Mouse (Mus musculus) layer of hippocampus, adult 8-10 months (tissue): ENCODE data around the gene Gm43951. TPM values are rescaled to one million over a fixed set of nuclear protein-coding genes. Genes with fewer than 3 reads are reported as not detected.
"Not testable (repeated sequence)": the region's sequence is repeated elsewhere in the genome, so short reads cannot be mapped to it uniquely, and the experiment has no call there.

Source experiments
- DNase-seq, 2 experiments: peaks; one replicate each; pipeline ENCODE4 v3.0.0; 2022; ENCODE audit warnings: low spot score in 2 of 2
- total RNA-seq, 4 experiments: library from RNA; stranded (reverse); gene quantifications; 2 replicates each; pipeline ENCODE4 v1.2.4; 2022

Gene Gm43951
- total RNA-seq, 4 experiments from 2014 or later: 11.2 to 13.3 (median 12.2) TPM

GRCm38 (mm10) chr11:72205256-72205655, 1.4 kb downstream of the Gm43951 start:
- DNase-seq: no peak

GRCm38 (mm10) chr11:72203440-72203839, 3.2 kb downstream of the Gm43951 start:
- DNase-seq: no peak

- no peak for DNase-seq
Measured at GRCm38 (mm10) chr11:72196506-72196905, 10.1 kb downstream of the Gm43951 start.

- no peak for DNase-seq
Measured at GRCm38 (mm10) chr11:72194259-72194658, 12.4 kb downstream of the Gm43951 start.

- DNase-seq: no peak
Measured at GRCm38 (mm10) chr11:72190857-72191256, 15.8 kb downstream of the Gm43951 start.

GRCm38 (mm10) chr11:72184252-72184651, 22.4 kb downstream of the Gm43951 start:
- no peak for DNase-seq

GRCm38 (mm10) chr11:72181136-72181535, 25.5 kb downstream of the Gm43951 start:
- DNase-seq: no peak

- no peak for DNase-seq
Measured at GRCm38 (mm10) chr11:72180556-72180955, 26.1 kb downstream of the Gm43951 start.

- no peak for DNase-seq
Measured at GRCm38 (mm10) chr11:72176553-72176952, 30.1 kb downstream of the Gm43951 start.

GRCm38 (mm10) chr11:72175966-72176365, 30.7 kb downstream of the Gm43951 start:
- DNase-seq: no peak

- no peak for DNase-seq
Measured at GRCm38 (mm10) chr11:72174721-72175120, 31.9 kb downstream of the Gm43951 start.

GRCm38 (mm10) chr11:72173506-72173905, 33.1 kb downstream of the Gm43951 start:
- no peak for DNase-seq

- not testable (repeated sequence) for DNase-seq
Measured at GRCm38 (mm10) chr11:72171906-72172305, 34.7 kb downstream of the Gm43951 start.

- DNase-seq: no peak
Measured at GRCm38 (mm10) chr11:72169871-72170270, 36.8 kb downstream of the Gm43951 start.

GRCm38 (mm10) chr11:72163198-72163597, 43.4 kb downstream of the Gm43951 start:
- DNase-seq: no peak

- no peak for DNase-seq
Measured at GRCm38 (mm10) chr11:72156624-72157023, 50.0 kb downstream of the Gm43951 start.

- no peak for DNase-seq
Measured at GRCm38 (mm10) chr11:72155981-72156428, 50.6 kb downstream of the Gm43951 start.

GRCm38 (mm10) chr11:72155186-72155980, 51.3 kb downstream of the Gm43951 start:
- peak; percentile 70 to 71 for DNase-seq

Other genes with a start within 250 kb of the Gm43951 start
- gene Aipl1, start 169.3 kb downstream of the Gm43951 start, total RNA-seq: not detected
- under 1 TPM in 2 of 4 experiments, not detected in 2; 0.58 to 0.77 TPM for gene Pimreg, start 164.8 kb downstream of the Gm43951 start, total RNA-seq
- gene Pitpnm3, start 71.1 kb downstream of the Gm43951 start, total RNA-seq: 10 to 100 TPM; 30.5 to 46.8 (median 35.3) TPM
- gene 4933427D14Rik, start 619 bp upstream of the Gm43951 start, total RNA-seq: 10 to 100 TPM; 24.7 to 35.6 (median 30.4) TPM
- gene Txndc17, start 707 bp upstream of the Gm43951 start, total RNA-seq: 10 to 100 TPM; 26.9 to 33.8 (median 29.7) TPM
- 10 to 100 TPM; 13.1 to 16.1 (median 13.7) TPM for gene Med31, start 8.8 kb upstream of the Gm43951 start, total RNA-seq
- 1 to 10 TPM; 6.2 to 9.8 (median 7.9) TPM for gene Slc13a5, start 60.4 kb upstream of the Gm43951 start, total RNA-seq
- 10 to 100 TPM in 2 of 4 experiments, 1 to 10 TPM in 2; 7.5 to 16.5 (median 10.7) TPM for gene Xaf1, start 94.8 kb upstream of the Gm43951 start, total RNA-seq
- not detected for gene Fbxo39, start 107.6 kb upstream of the Gm43951 start, total RNA-seq
- 1 to 10 TPM; 1.7 to 3.8 (median 3.3) TPM for gene Tekt1, start 155.6 kb upstream of the Gm43951 start, total RNA-seq
- gene Smtnl2, start 204.9 kb upstream of the Gm43951 start, total RNA-seq: 1 to 10 TPM; 1.3 to 3.9 (median 2.0) TPM
- gene Ggt6, start 228.7 kb upstream of the Gm43951 start, total RNA-seq: under 1 TPM in 1 of 4 experiments, not detected in 3; 0.23 TPM
- gene Mybbp1a, start 234.5 kb upstream of the Gm43951 start, total RNA-seq: 10 to 100 TPM; 55.2 to 64.5 (median 57.8) TPM